ENCODE assay signal across 8 mouse cellular contexts in genomic region chr7:25077414-25077755, GRCm38 (mm10). TPM values are rescaled to one million over a fixed set of nuclear protein-coding genes. Genes with fewer than 3 reads are reported as not detected.
DNase-seq lines count a peak whose midpoint lies in the region; ATAC-seq and TF ChIP-seq lines count a peak whose summit lies in the region.

No protein-coding gene starts in this region.

- H3K4me1 ChIP-seq in heart, postnatal 0 days (ENCODE audit: control insufficient read depth, insufficient read depth) = peaks cover 20% of the 10 kb centered on the region
- peaks cover 82% of the 10 kb centered on the region for H3K4me1 ChIP-seq in G1E (ENCODE audit: insufficient read depth, low read depth, low read length)
- peaks cover 18% of the 10 kb centered on the region for H3K4me1 ChIP-seq in forebrain, postnatal 0 days (ENCODE audit: insufficient read depth)

- no peak for TF ChIP-seq CTCF in heart, postnatal 0 days (IDR thresholded peaks at IDR 0.05; ENCODE audit: low read depth)
- TF ChIP-seq CTCF in G1E (IDR thresholded peaks at IDR 0.05; ENCODE audit: low read depth, low read length) = no peak
- no peak; the same call in 1 of the 2 replicates for TF ChIP-seq CTCF in forebrain, postnatal 0 days (IDR thresholded peaks at IDR 0.05; ENCODE audit: low read depth)

- H3K79me2 ChIP-seq in macrophage (ENCODE audit: inconsistent target) = peaks cover 45% of the 10 kb centered on the region

- peak overlapping the region; percentile 81 for H3K9ac ChIP-seq in heart, postnatal 0 days (replicated peaks; ENCODE audit: low read depth, low read length)
- peak overlapping the region; percentile 85 for H3K9ac ChIP-seq in forebrain, postnatal 0 days

- H3K27me3 ChIP-seq in heart, postnatal 0 days (ENCODE audit: control insufficient read depth, insufficient read depth, low read length) = no peaks in the 10 kb centered on the region
- no peaks in the 10 kb centered on the region for H3K27me3 ChIP-seq in G1E (ENCODE audit: insufficient read depth, low read length)
- no peaks in the 10 kb centered on the region for H3K27me3 ChIP-seq in forebrain, postnatal 0 days (ENCODE audit: insufficient read depth, low read length)

- no peak for TF ChIP-seq EP300 in heart, postnatal 0 days (IDR thresholded peaks at IDR 0.05; ENCODE audit: low read depth)

- intact Hi-C loops in left cerebral cortex, postnatal 4 days (cut with DNase I) = no loop called here

- ATAC-seq in heart, postnatal 0 days (ENCODE audit: insufficient read depth, low read depth) = no peak; the same call in 1 of the 2 replicates
- no peak for ATAC-seq in G1E (ENCODE audit: extremely low read depth, insufficient number of reproducible peaks, low FRiP score, poor library complexity, severe bottlenecking)
- ATAC-seq in forebrain, postnatal 0 days = no peak

- peak overlapping the region; percentile 76 for H3K4me3 ChIP-seq in heart, postnatal 0 days (ENCODE audit: low read depth, low read length)
- H3K4me3 ChIP-seq in G1E (ENCODE audit: low read depth, low read length) (peak overlapping the region; percentile 92), macrophage (ENCODE audit: inconsistent target) (peak overlapping the region; percentile 79)
- peak overlapping the region; percentile 82 for H3K4me3 ChIP-seq in forebrain, postnatal 0 days (ENCODE audit: low read depth, low read length)

- under 1% methylated on average over 31 of the region's 33 CpGs for WGBS in heart, postnatal 0 days
- WGBS in forebrain, postnatal 0 days = 1% methylated on average over 33 of the region's 33 CpGs
- under 1% methylated on average over 30 of the region's 33 CpGs for WGBS in macrophage (ENCODE audit: missing documents)

- DNase-seq in heart, postnatal 0 days (ENCODE audit: low spot score) = no peak
- DNase-seq in heart, adult 18-20 months = no peak
- DNase-seq in G1E (ENCODE audit: low spot score) = peak; percentile 49
- DNase-seq in forebrain, postnatal 0 days = no peak
- no peak for DNase-seq in urinary bladder, postnatal 14 days (ENCODE audit: low spot score)
- no peak for DNase-seq in thymus, postnatal 4 days
- DNase-seq in left cerebral cortex, postnatal 4 days = no peak

- no peaks in the 10 kb centered on the region for H3K9me3 ChIP-seq in heart, postnatal 0 days (replicated peaks; ENCODE audit: control insufficient read depth, low read length)
- no peaks in the 10 kb centered on the region; the same call in 1 of the 2 replicates for H3K9me3 ChIP-seq in G1E (replicated peaks)
- H3K9me3 ChIP-seq in forebrain, postnatal 0 days (ENCODE audit: low read length) = no peaks in the 10 kb centered on the region

- H3K27ac ChIP-seq in heart, postnatal 0 days (ENCODE audit: low read depth) = peak overlapping the region; percentile 88
- H3K27ac ChIP-seq in forebrain, postnatal 0 days (ENCODE audit: low read depth, low read length) = peak overlapping the region; percentile 93
- H3K27ac ChIP-seq in macrophage = peak overlapping the region; percentile 8; the same call in 1 of the 2 replicates

- peak overlapping the region; percentile 64 for H3K4me2 ChIP-seq in heart, postnatal 0 days (ENCODE audit: low read depth, low read length)
- peak overlapping the region; percentile 67 for H3K4me2 ChIP-seq in forebrain, postnatal 0 days (ENCODE audit: low read depth)

- H3K36me3 ChIP-seq in heart, postnatal 0 days (replicated peaks; ENCODE audit: control insufficient read depth, insufficient read depth, low read length) = peaks cover 30% of the 10 kb centered on the region
- H3K36me3 ChIP-seq in G1E (replicated peaks) (peaks cover 46% of the 10 kb centered on the region), macrophage (ENCODE audit: inconsistent target) (peaks cover 24% of the 10 kb centered on the region)
- peaks cover 31% of the 10 kb centered on the region for H3K36me3 ChIP-seq in forebrain, postnatal 0 days (ENCODE audit: insufficient read depth)

RNA-seq across cellular contexts. Expression of gene Zfp574, which starts 5.0 kb away (rescaled TPM):
- total RNA-seq in heart, postnatal 0 days (2014; rRNA removed; ENCODE audit: low replicate concordance) = 9.8 and 12.0 TPM in 2 replicates
- polyA plus RNA-seq in heart, postnatal 0 days (2015; fragmentation: Nextera tagmentation; extraction: Ambion mirVana) = 11.2 and 11.6 TPM in 2 replicates
- 1 to 10 TPM; 8.3 to 9.9 TPM for total RNA-seq in heart, adult 18-20 months (2021)
- 31.5 and 31.7 TPM in 2 replicates for total RNA-seq in G1E (2014; fragmentation: Nextera tagmentation)
- 14.8 and 15.4 TPM in 2 replicates for total RNA-seq in G1E (2017)
- polyA plus RNA-seq in G1E (2012) = 66.3 and 69.0 TPM in 2 replicates
- total RNA-seq in forebrain, postnatal 0 days (2014; rRNA removed) = 25.4 and 31.5 TPM in 2 replicates
- 30.6 and 33.0 TPM in 2 replicates for polyA plus RNA-seq in forebrain, postnatal 0 days (2015; fragmentation: Nextera tagmentation; extraction: Ambion mirVana)
- 10 to 100 TPM in 1 of 26 experiments, 1 to 10 TPM in 25; 2.2 to 10.0 (median 6.0) TPM for total RNA-seq in macrophage (2018; cell fraction: chromatin; rRNA removed)
- 10 to 100 TPM in 5 of 26 experiments, 1 to 10 TPM in 21; 3.3 to 10.7 (median 7.5) TPM for total RNA-seq in macrophage (2018; cell fraction: cytosol; rRNA removed)
- 10 to 100 TPM in 8 of 26 experiments, 1 to 10 TPM in 18; 3.8 to 12.7 (median 6.8) TPM for total RNA-seq in macrophage (2018; cell fraction: nucleus; rRNA removed)
- polyA plus RNA-seq in macrophage (2018) = 5.7 to 7.6 TPM (median 6.5 TPM) in 3 replicates
- total RNA-seq in left cerebral cortex, postnatal 4 days (2021) = 10 to 100 TPM; 25.2 to 26.9 TPM

RNA-seq across cellular contexts. Expression of gene Grik5, which starts 5.2 kb away (rescaled TPM):
- total RNA-seq in heart, postnatal 0 days (2014; rRNA removed; ENCODE audit: low replicate concordance) = 16.2 and 21.5 TPM in 2 replicates
- 1.5 and 1.6 TPM in 2 replicates for polyA plus RNA-seq in heart, postnatal 0 days (2015; fragmentation: Nextera tagmentation; extraction: Ambion mirVana)
- 1 to 10 TPM; 3.9 to 4.4 TPM for total RNA-seq in heart, adult 18-20 months (2021)
- total RNA-seq in G1E (2014; fragmentation: Nextera tagmentation) = 168 and 198 TPM in 2 replicates
- 75.9 and 91.3 TPM in 2 replicates for total RNA-seq in G1E (2017)
- polyA plus RNA-seq in G1E (2012) = 85.8 and 94.6 TPM in 2 replicates
- 94.1 and 106 TPM in 2 replicates for total RNA-seq in forebrain, postnatal 0 days (2014; rRNA removed)
- polyA plus RNA-seq in forebrain, postnatal 0 days (2015; fragmentation: Nextera tagmentation; extraction: Ambion mirVana) = 10.2 and 15.8 TPM in 2 replicates
- total RNA-seq in macrophage (2018; cell fraction: chromatin; rRNA removed) = 10 to 100 TPM in 2 of 26 experiments, 1 to 10 TPM in 24; 4.0 to 11.9 (median 6.7) TPM
- total RNA-seq in macrophage (2018; cell fraction: cytosol; rRNA removed) = under 1 TPM in 25 of 26 experiments, not detected in 1; 0.07 to 0.39 (median 0.15) TPM
- total RNA-seq in macrophage (2018; cell fraction: nucleus; rRNA removed) = 1 to 10 TPM in 25 of 26 experiments, under 1 TPM in 1; 0.97 to 7.7 (median 3.3) TPM
- polyA plus RNA-seq in macrophage (2018) = 0.22 to 0.47 TPM (median 0.26 TPM) in 3 replicates
- total RNA-seq in left cerebral cortex, postnatal 4 days (2021) = 100 to 1,000 TPM; 204 to 219 TPM

Comparison
In these comparisons a context has a peak if more than half of its experiments do, and no peak if none do; other contexts are left out.
1. H3K27ac ChIP-seq: peak in every context shown above with its lines; median percentile 93 in forebrain, postnatal 0 days; 88 in heart, postnatal 0 days; 8 in macrophage.